Mouse (Mus musculus): Measurements from ENCODE around the gene Espn. TPM values are rescaled to one million over a fixed set of nuclear protein-coding genes. Genes with fewer than 3 reads are reported as not detected.
A peak's percentile ranks its signal among the peaks of the same experiment; 100 is the strongest.

The Espn gene
- total RNA-seq, 1 experiment, result 5.6 TPM

DNA sequence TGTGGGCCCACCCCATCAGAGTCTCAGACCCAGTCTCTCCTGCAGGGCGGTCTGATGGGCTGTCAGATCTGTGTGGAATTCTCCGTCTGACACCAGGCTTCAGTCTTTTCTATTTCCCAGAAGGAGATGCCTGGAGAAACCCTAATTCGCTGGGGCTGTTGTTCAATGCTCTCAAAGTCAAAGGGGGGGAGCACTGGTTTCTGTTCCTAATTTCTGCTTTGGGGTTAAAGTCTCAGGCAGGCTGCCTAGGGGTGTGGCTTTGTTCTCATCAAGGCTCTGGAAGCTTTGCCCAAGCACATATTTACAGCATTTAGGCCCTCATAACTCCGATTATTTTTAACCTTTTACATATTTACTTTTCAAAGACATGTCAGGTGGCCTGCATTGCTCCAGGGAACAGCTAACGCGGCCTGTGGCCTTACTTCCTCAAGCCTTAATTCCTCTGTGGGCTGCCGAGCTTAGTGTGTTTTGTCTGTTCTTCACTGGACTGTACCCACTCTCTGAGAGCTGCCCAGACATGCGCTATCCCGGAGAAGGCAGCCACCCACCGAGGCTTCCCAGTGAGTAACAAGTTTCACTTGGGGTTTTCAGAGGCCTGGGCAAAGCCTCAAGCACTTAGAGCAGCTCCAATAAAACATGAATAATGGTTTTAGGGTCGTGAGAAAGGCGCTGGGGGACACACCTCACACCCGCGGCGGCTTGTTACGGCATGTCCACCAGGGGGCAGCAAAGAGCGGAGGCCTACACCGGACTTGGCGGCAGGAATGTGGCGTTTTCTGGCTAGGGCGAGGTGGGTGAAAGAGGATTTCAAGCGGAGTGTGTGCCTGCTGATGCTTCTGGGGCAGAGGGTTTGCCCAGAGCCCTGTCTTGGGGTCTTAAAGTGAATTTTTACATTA is 13.1 kb upstream of the Espn start:
- Histone ChIP-seq H3K9ac (ENCODE audit: insufficient read depth, low read depth, low read length, poor library complexity, severe bottlenecking) (no peak overlapping the region), H3K4me1 (ENCODE audit: control insufficient read depth in 2 of 2, insufficient read depth in 2 of 2, low read length in 2 of 2, poor library complexity in 1 of 2) (peaks cover 0 to 6% of the 10 kb centered on the region in 2 experiments; a peak in 1 of 4 replicates), H3K9me3 (ENCODE audit: control insufficient read depth, insufficient read depth, low read depth, low read length) (no peaks in the 10 kb centered on the region), H3K36me3 (ENCODE audit: control insufficient read depth, insufficient read depth, low read length, poor library complexity, severe bottlenecking) (no peaks in the 10 kb centered on the region), H3K4me3 (ENCODE audit: insufficient read depth in 1 of 2, low read depth in 1 of 2, low read length in 2 of 2, poor library complexity in 1 of 2, severe bottlenecking in 1 of 2) (no peak overlapping the region), H3K27ac (ENCODE audit: insufficient read depth, low read depth, low read length, poor library complexity, severe bottlenecking) (no peak overlapping the region)
- in situ Hi-C loops (cut with MboI; ENCODE audit: low sequenced_read_pairs in 2 of 2, unreplicated experiment in 2 of 2), result no loop called here
- DNase-seq (ENCODE audit: low read depth, low spot score), result peak; percentile 69
- no peak for TF ChIP-seq HCFC1 (IDR thresholded peaks at IDR 0.05; ENCODE audit: borderline replicate concordance, insufficient read depth, low read length)
- TF ChIP-seq MAFK (IDR thresholded peaks at IDR 0.05; ENCODE audit: insufficient read depth, low read depth, low read length), result no peak
- TF ChIP-seq ZC3H11A (IDR thresholded peaks at IDR 0.05; ENCODE audit: borderline replicate concordance, low read depth, low read length), result no peak
- no peak for TF ChIP-seq CHD2 (IDR thresholded peaks at IDR 0.05; ENCODE audit: low read depth, low read length)
- no peak for TF ChIP-seq ZNF384 (IDR thresholded peaks at IDR 0.05; ENCODE audit: low read depth, low read length)

DNA sequence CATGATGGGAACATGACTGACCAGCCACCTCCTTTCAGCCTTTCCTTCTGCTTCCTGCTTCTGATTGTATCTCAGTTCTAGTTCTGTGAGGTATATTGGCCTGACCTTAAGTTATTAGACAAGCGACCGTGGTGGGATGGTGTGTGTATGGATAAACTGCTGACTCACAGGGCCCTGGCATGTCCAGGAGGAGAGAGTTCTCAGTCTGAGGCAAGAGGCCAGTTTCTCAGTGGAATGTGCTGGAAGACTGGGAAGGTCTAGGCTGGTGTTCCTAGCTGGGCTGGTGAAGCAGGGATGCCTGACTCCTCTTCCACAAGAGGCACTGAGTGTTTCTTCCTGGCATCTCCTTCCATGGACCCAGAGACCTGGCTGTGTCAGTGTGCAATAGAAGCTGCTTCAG is 10.6 kb upstream of the Espn start:
- no peaks in the 10 kb centered on the region for H3K9me3 ChIP-seq (ENCODE audit: control insufficient read depth, insufficient read depth, low read depth, low read length)
- DNase-seq (ENCODE audit: low read depth, low spot score), result no peak
- no peak overlapping the region for H3K4me3 ChIP-seq (ENCODE audit: insufficient read depth in 1 of 2, low read depth in 1 of 2, low read length in 2 of 2, poor library complexity in 1 of 2, severe bottlenecking in 1 of 2)
- no peak overlapping the region for H3K9ac ChIP-seq (ENCODE audit: insufficient read depth, low read depth, low read length, poor library complexity, severe bottlenecking)
- H3K27ac ChIP-seq (ENCODE audit: insufficient read depth, low read depth, low read length, poor library complexity, severe bottlenecking), result no peak overlapping the region
- peaks cover 3 to 4% of the 10 kb centered on the region in 2 experiments; a peak in 2 of 4 replicates for H3K4me1 ChIP-seq (ENCODE audit: control insufficient read depth in 2 of 2, insufficient read depth in 2 of 2, low read length in 2 of 2, poor library complexity in 1 of 2)
- no peaks in the 10 kb centered on the region for H3K36me3 ChIP-seq (ENCODE audit: control insufficient read depth, insufficient read depth, low read length, poor library complexity, severe bottlenecking)
- in situ Hi-C loops (cut with MboI; ENCODE audit: low sequenced_read_pairs in 2 of 2, unreplicated experiment in 2 of 2), result no loop called here
- TF ChIP-seq ZNF384 (IDR thresholded peaks at IDR 0.05; ENCODE audit: low read depth, low read length), result no peak
- no peak for TF ChIP-seq HCFC1 (IDR thresholded peaks at IDR 0.05; ENCODE audit: borderline replicate concordance, insufficient read depth, low read length)
- TF ChIP-seq CHD2 (IDR thresholded peaks at IDR 0.05; ENCODE audit: low read depth, low read length), result no peak
- TF ChIP-seq ZC3H11A (IDR thresholded peaks at IDR 0.05; ENCODE audit: borderline replicate concordance, low read depth, low read length), result no peak
- no peak for TF ChIP-seq MAFK (IDR thresholded peaks at IDR 0.05; ENCODE audit: insufficient read depth, low read depth, low read length)

DNA sequence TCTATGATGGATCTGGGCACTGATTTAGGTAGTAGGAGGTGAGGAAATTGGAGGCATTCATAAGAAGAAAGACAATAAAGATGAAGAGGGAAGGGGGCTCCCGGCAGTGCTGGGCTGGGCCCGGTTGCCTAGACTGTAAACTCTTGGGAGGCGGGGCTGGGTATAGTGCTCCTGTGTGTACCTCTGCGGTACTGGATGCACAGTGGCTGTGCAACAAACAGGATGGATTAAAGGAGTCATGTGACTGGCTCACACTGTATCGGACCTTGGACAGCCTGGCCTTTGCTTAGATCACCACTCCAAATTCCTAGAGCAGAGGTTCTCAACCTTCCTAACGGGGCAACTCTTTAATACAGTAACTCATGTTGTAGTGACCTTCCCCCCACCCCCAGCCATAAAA is 9.4 kb upstream of the Espn start:
- Histone ChIP-seq H3K4me1 (ENCODE audit: control insufficient read depth in 2 of 2, insufficient read depth in 2 of 2, low read length in 2 of 2, poor library complexity in 1 of 2) (peaks cover 3 to 4% of the 10 kb centered on the region in 2 experiments; a peak in 2 of 4 replicates), H3K27ac (ENCODE audit: insufficient read depth, low read depth, low read length, poor library complexity, severe bottlenecking) (no peak overlapping the region), H3K4me3 (ENCODE audit: insufficient read depth in 1 of 2, low read depth in 1 of 2, low read length in 2 of 2, poor library complexity in 1 of 2, severe bottlenecking in 1 of 2) (no peak overlapping the region), H3K9me3 (ENCODE audit: control insufficient read depth, insufficient read depth, low read depth, low read length) (no peaks in the 10 kb centered on the region), H3K36me3 (ENCODE audit: control insufficient read depth, insufficient read depth, low read length, poor library complexity, severe bottlenecking) (no peaks in the 10 kb centered on the region), H3K9ac (ENCODE audit: insufficient read depth, low read depth, low read length, poor library complexity, severe bottlenecking) (no peak overlapping the region)
- TF ChIP-seq CHD2 (IDR thresholded peaks at IDR 0.05; ENCODE audit: low read depth, low read length) (no peak), MAFK (IDR thresholded peaks at IDR 0.05; ENCODE audit: insufficient read depth, low read depth, low read length) (no peak), HCFC1 (IDR thresholded peaks at IDR 0.05; ENCODE audit: borderline replicate concordance, insufficient read depth, low read length) (no peak), ZC3H11A (IDR thresholded peaks at IDR 0.05; ENCODE audit: borderline replicate concordance, low read depth, low read length) (no peak), ZNF384 (IDR thresholded peaks at IDR 0.05; ENCODE audit: low read depth, low read length) (no peak)
- in situ Hi-C loops (cut with MboI; ENCODE audit: low sequenced_read_pairs in 2 of 2, unreplicated experiment in 2 of 2), result no loop called here
- no peak for DNase-seq (ENCODE audit: low read depth, low spot score)

DNA sequence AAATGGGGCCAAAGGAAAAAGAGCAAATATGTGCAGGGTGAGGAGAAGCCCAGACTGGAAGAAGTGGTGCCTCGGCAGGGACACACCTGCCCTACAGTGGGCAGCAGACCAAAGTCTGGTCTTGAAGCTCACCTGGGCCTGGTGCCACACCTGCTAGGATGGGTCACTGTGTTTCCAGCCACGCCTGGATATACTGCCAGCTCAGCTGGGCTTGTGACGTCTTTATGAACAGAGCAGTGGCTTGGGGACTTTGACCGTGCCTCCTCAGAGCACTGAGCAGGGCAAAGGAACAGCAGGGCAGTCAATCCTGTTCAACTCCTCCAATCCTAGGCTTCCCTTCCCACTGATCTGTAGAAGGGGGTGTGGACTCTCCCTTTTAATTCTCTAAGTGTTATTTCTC is 8.6 kb upstream of the Espn start:
- H3K27ac ChIP-seq (ENCODE audit: insufficient read depth, low read depth, low read length, poor library complexity, severe bottlenecking), result no peak overlapping the region
- H3K4me1 ChIP-seq (ENCODE audit: control insufficient read depth in 2 of 2, insufficient read depth in 2 of 2, low read length in 2 of 2, poor library complexity in 1 of 2), result peaks cover 3 to 4% of the 10 kb centered on the region in 2 experiments; a peak in 2 of 4 replicates
- H3K36me3 ChIP-seq (ENCODE audit: control insufficient read depth, insufficient read depth, low read length, poor library complexity, severe bottlenecking), result no peaks in the 10 kb centered on the region
- no peaks in the 10 kb centered on the region for H3K9me3 ChIP-seq (ENCODE audit: control insufficient read depth, insufficient read depth, low read depth, low read length)
- TF ChIP-seq CHD2 (IDR thresholded peaks at IDR 0.05; ENCODE audit: low read depth, low read length) (no peak), MAFK (IDR thresholded peaks at IDR 0.05; ENCODE audit: insufficient read depth, low read depth, low read length) (no peak), HCFC1 (IDR thresholded peaks at IDR 0.05; ENCODE audit: borderline replicate concordance, insufficient read depth, low read length) (no peak)
- no peak overlapping the region for H3K9ac ChIP-seq (ENCODE audit: insufficient read depth, low read depth, low read length, poor library complexity, severe bottlenecking)
- H3K4me3 ChIP-seq (ENCODE audit: insufficient read depth in 1 of 2, low read depth in 1 of 2, low read length in 2 of 2, poor library complexity in 1 of 2, severe bottlenecking in 1 of 2), result no peak overlapping the region
- DNase-seq (ENCODE audit: low read depth, low spot score), result no peak
- in situ Hi-C loops (cut with MboI; ENCODE audit: low sequenced_read_pairs in 2 of 2, unreplicated experiment in 2 of 2), result no loop called here
